Mouse (Mus musculus) kidney, adult 2 months (tissue): ENCODE results near the gene Msi2.

Experiments
- CTCF ChIP-seq: fragments of 200-500 bp; conservative IDR thresholded peaks from 2 replicates; pipeline ENCODE4 v1.5.1; 2011; ENCODE audit warnings: low read depth, mild to moderate bottlenecking, control low read depth, low read length, moderate library complexity, mixed read lengths; ENCODE audit not compliant: insufficient read depth, insufficient read length
- POLR2A ChIP-seq: fragments of 200-500 bp; IDR thresholded peaks from one replicate; pipeline ENCODE4 v1.6.1; 2011; ENCODE audit warnings: low read depth, low read length, control low read depth

DNA sequence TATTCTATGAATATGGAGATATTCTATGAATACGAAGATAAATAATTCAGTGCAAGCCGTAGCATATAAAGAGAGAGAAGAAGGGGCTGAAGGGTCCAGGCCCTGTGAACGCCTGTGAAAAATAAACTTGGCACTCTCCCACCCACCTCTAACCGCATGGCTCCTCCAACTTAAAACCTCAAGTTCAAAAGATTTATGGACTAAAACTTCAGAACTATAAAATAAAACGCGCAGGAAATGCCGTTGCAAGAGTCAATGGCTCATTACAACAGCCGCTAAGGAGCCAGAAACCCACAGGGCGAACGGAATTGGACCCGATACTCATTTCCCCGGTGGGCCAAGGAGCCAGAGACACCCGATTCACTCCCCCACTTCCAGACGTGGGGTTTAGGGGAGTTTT is 93.2 kb downstream of the Msi2 start:
- TF ChIP-seq POLR2A = no peak
- no peak for TF ChIP-seq CTCF
